Comparison of ENCODE assay signal across 15 mouse cellular contexts in the genomic region with DNA sequence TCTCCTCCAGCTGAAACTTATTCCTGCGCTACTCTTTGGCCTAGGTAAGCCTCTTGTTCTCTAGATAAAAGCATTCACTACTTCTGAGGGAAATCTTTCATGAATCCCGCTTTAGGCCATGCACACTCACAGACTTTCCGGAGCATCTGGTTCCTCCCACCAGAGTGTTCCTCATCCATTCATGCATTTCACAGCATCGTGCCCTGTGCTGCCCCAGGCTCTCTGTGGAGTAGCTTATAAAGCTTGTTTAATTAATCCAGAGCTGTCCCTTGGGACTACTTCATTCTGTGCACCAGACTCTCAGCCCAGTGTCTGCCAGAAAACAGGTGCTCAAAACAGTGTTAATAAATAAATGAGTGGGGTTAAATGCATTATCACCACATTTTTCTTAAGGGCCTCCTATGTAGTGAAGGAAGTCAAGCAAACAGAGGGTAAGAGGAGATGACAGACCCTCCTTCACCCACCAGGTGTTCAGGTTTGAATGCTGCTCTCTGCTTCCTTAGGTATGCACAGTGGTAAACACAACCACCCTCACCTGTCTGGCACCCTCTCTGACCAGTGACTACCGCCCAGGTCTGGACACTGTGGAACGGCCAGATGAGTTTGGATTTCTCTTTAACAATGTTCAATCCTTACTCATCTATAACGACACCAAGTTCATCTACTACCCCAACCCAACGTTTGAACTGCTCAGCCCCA.
A peak's percentile ranks its signal among the peaks of the same experiment; 100 is the strongest.
DNase-seq lines count a peak whose midpoint lies in the region; ATAC-seq lines count a peak whose summit lies in the region.
"Had no signal": no experiment of that assay in that cellular context is flagged by ENCODE, and none has a peak within 500 bp of the region (broad histone marks: within the 10 kb centered on the region; RNA-seq: fewer than 3 reads in every experiment).

No protein-coding gene starts in this region.

- ATAC-seq in forebrain, embryonic 16.5 days: 0 out of 2 replicates have a peak, but pooled peaks have one; percentile 45
- no peak; the same call in 1 of the 2 replicates for ATAC-seq in forebrain, embryonic 13.5 days
- peak; percentile 46; the same call in 1 of the 2 replicates for ATAC-seq in neural tube, embryonic 11.5 days (ENCODE audit: insufficient read depth, low FRiP score, low TSS enrichment)
- peak; percentile 56 for ATAC-seq in midbrain, embryonic 13.5 days
- ATAC-seq: inflammation-experienced regulatory T-cells, adult 6 months had no signal

- H3K4me1 ChIP-seq in forebrain, embryonic 16.5 days (replicated peaks; ENCODE audit: control insufficient read depth, insufficient read depth, low read length): 0 out of 2 replicates have a peak, but pooled peaks cover 4% of the 10 kb centered on the region
- H3K4me1 ChIP-seq in forebrain, embryonic 13.5 days: 0 out of 2 replicates have a peak, but pooled peaks cover 6% of the 10 kb centered on the region
- no peaks in the 10 kb centered on the region for H3K4me1 ChIP-seq in neural tube, embryonic 11.5 days (ENCODE audit: control insufficient read depth, insufficient read depth, low read length)
- H3K4me1 ChIP-seq in midbrain, embryonic 13.5 days (replicated peaks): peaks cover 8% of the 10 kb centered on the region; the same call in 1 of the 2 replicates
- H3K4me1 ChIP-seq: embryonic facial prominence, embryonic 15.5 days; heart, embryonic 13.5 days had no signal

- H3K27me3 ChIP-seq in forebrain, embryonic 16.5 days (replicated peaks; ENCODE audit: control insufficient read depth, insufficient read depth, low read length): no peaks in the 10 kb centered on the region
- no peaks in the 10 kb centered on the region for H3K27me3 ChIP-seq in forebrain, embryonic 13.5 days
- no peaks in the 10 kb centered on the region for H3K27me3 ChIP-seq in neural tube, embryonic 11.5 days (ENCODE audit: control insufficient read depth, insufficient read depth, low read length)
- no peaks in the 10 kb centered on the region for H3K27me3 ChIP-seq in midbrain, embryonic 13.5 days
- H3K27me3 ChIP-seq: embryonic facial prominence, embryonic 15.5 days; liver, embryonic 13.5 days had no signal

- H3K36me3 ChIP-seq in forebrain, embryonic 16.5 days (ENCODE audit: control insufficient read depth, insufficient read depth): peaks cover 57% of the 10 kb centered on the region
- peaks cover 100% of the 10 kb centered on the region for H3K36me3 ChIP-seq in forebrain, embryonic 13.5 days (ENCODE audit: poor library complexity, severe bottlenecking)
- H3K36me3 ChIP-seq in neural tube, embryonic 11.5 days (ENCODE audit: control insufficient read depth, insufficient read depth, low read length): no peaks in the 10 kb centered on the region; the same call in 1 of the 2 replicates
- H3K36me3 ChIP-seq in midbrain, embryonic 13.5 days: peaks cover 77% of the 10 kb centered on the region

- H3K27ac ChIP-seq in forebrain, embryonic 16.5 days (ENCODE audit: low read length): no peak overlapping the region
- H3K27ac ChIP-seq in forebrain, embryonic 13.5 days: no peak overlapping the region
- no peak overlapping the region for H3K27ac ChIP-seq in neural tube, embryonic 11.5 days (ENCODE audit: low read depth, low read length)
- no peak overlapping the region for H3K27ac ChIP-seq in midbrain, embryonic 13.5 days
- H3K27ac ChIP-seq: embryonic facial prominence, embryonic 15.5 days; heart, embryonic 13.5 days; kidney, postnatal 0 days; liver, embryonic 13.5 days had no signal

- 67% methylated on average over 8 of the region's 8 CpGs for WGBS in forebrain, embryonic 16.5 days
- 71% methylated on average over 8 of the region's 8 CpGs for WGBS in forebrain, embryonic 13.5 days
- WGBS in neural tube, embryonic 11.5 days: 87% methylated on average over 8 of the region's 8 CpGs
- WGBS in midbrain, embryonic 13.5 days: 60% methylated on average over 8 of the region's 8 CpGs

- DNase-seq in neural tube, embryonic 11.5 days (ENCODE audit: low spot score): peak; percentile 13
- no peak for DNase-seq in neural tube, embryonic 10.5 days (ENCODE audit: extremely low spot score, low spot score)
- DNase-seq in retina, postnatal 1 day: peak; percentile 70
- no peak for DNase-seq in heart, postnatal 36 days
- DNase-seq in layer of hippocampus, adult 11-12 months (ENCODE audit: low spot score): no peak
- DNase-seq: cerebellum, adult 11-12 months; liver, embryonic 13.5 days had no signal

- H3K4me3 ChIP-seq in forebrain, embryonic 16.5 days (replicated peaks; ENCODE audit: low read length): no peak overlapping the region
- H3K4me3 ChIP-seq in forebrain, embryonic 13.5 days: no peak overlapping the region
- H3K4me3 ChIP-seq in neural tube, embryonic 11.5 days (ENCODE audit: low read depth, low read length): no peak overlapping the region
- H3K4me3 ChIP-seq in midbrain, embryonic 13.5 days (replicated peaks): no peak overlapping the region
- H3K4me3 ChIP-seq: embryonic facial prominence, embryonic 15.5 days; heart, embryonic 13.5 days; liver, embryonic 13.5 days; myocyte had no signal

- no peaks in the 10 kb centered on the region for H3K9me3 ChIP-seq in forebrain, embryonic 16.5 days (ENCODE audit: control insufficient read depth, low read length)
- H3K9me3 ChIP-seq in forebrain, embryonic 13.5 days (replicated peaks): no peaks in the 10 kb centered on the region
- no peaks in the 10 kb centered on the region for H3K9me3 ChIP-seq in neural tube, embryonic 11.5 days (ENCODE audit: control insufficient read depth, low read length)
- no peaks in the 10 kb centered on the region for H3K9me3 ChIP-seq in midbrain, embryonic 13.5 days
- H3K9me3 ChIP-seq: embryonic facial prominence, embryonic 15.5 days; heart, embryonic 13.5 days; liver, embryonic 13.5 days had no signal

- intact Hi-C loops in heart, postnatal 36 days (cut with DNase I): no loop called here

- no peak overlapping the region for H3K9ac ChIP-seq in forebrain, embryonic 16.5 days (replicated peaks; ENCODE audit: low read depth, low read length)
- H3K9ac ChIP-seq in forebrain, embryonic 13.5 days: no peak overlapping the region
- H3K9ac ChIP-seq in neural tube, embryonic 11.5 days (ENCODE audit: low read length): no peak overlapping the region
- no peak overlapping the region for H3K9ac ChIP-seq in midbrain, embryonic 13.5 days (replicated peaks)
- H3K9ac ChIP-seq: embryonic facial prominence, embryonic 15.5 days; heart, embryonic 13.5 days; liver, embryonic 13.5 days had no signal

- no peak overlapping the region for H3K4me2 ChIP-seq in forebrain, embryonic 16.5 days (ENCODE audit: low read length)
- no peak overlapping the region for H3K4me2 ChIP-seq in forebrain, embryonic 13.5 days
- no peak overlapping the region for H3K4me2 ChIP-seq in neural tube, embryonic 11.5 days (ENCODE audit: low read depth)
- H3K4me2 ChIP-seq in midbrain, embryonic 13.5 days (replicated peaks): no peak overlapping the region
- H3K4me2 ChIP-seq: embryonic facial prominence, embryonic 15.5 days; heart, embryonic 13.5 days; liver, embryonic 13.5 days had no signal

Comparison
In these comparisons a context has a peak if more than half of its experiments do, and no peak if none do; other contexts are left out.
1. DNase-seq: peak in neural tube, embryonic 11.5 days (single experiment) and retina, postnatal 1 day (single experiment); none in neural tube, embryonic 10.5 days (single experiment), heart, postnatal 36 days (0 of 2) and layer of hippocampus, adult 11-12 months (single experiment).